Mouse (Mus musculus): ENCODE data around the gene Cflar.

DNA sequence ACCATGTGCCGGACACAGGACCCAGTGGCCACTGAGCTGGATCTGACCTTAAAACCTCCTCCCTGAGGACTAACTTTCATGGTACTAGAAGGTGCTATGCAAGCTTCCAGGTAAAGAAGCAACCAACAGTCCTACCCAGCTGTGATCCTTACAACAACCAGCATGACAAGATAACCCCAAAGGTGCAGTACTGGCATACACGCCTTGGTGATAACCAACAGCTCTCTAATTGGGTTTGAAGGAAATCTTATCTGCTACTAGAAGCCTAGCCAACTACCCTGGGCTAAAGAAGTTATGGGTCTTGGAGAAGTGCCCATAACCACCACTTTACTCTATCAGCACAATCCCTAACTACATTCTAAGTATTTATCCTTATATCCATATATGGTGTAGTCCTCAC lies 75.0 kb downstream of the Cflar start:
- TF ChIP-seq CTCF (IDR thresholded peaks at IDR 0.05; ENCODE audit: low read depth, low read length) (no peak), POLR2A (IDR thresholded peaks at IDR 0.05; ENCODE audit: borderline replicate concordance, low read depth, low read length) (no peak)

All from bone marrow macrophage, adult 2 months (primary cell).